Mouse (Mus musculus) neural tube, embryonic 11.5 days (tissue): Measurements from ENCODE around the gene 1700012B09Rik. TPM values are rescaled to one million over a fixed set of nuclear protein-coding genes. Genes with fewer than 3 reads are reported as not detected.

ENCODE experiments used
- ATAC-seq: fragments of 200-750 bp; cut with Nextera tagmentation; 2 replicates; pipeline ENCODE4 v1.8.0; 2017; ENCODE audit warnings: moderate number of reproducible peaks, mild to moderate bottlenecking, moderate TSS enrichment, moderate library complexity; ENCODE audit not compliant: insufficient read depth, low FRiP score, low TSS enrichment
- DNase-seq: peaks from one replicate; pipeline ENCODE4 v3.0.0-alpha.2; 2015; ENCODE audit warnings: low spot score
- H3K27ac ChIP-seq: fragments of 300-500 bp; sonication (generic); 2 replicates; pipeline ENCODE4 v1.5.1; 2014; ENCODE audit warnings: low read depth, mild to moderate bottlenecking, low read length
- H3K27me3 ChIP-seq: fragments of 300-500 bp; sonication (generic); 2 replicates; pipeline ENCODE4 v1.6.1; 2014; ENCODE audit warnings: mild to moderate bottlenecking, low read length, mixed read lengths; ENCODE audit not compliant: control insufficient read depth, insufficient read depth
- H3K36me3 ChIP-seq: fragments of 300-500 bp; sonication (generic); 2 replicates; pipeline ENCODE4 v1.6.1; 2014; ENCODE audit warnings: mild to moderate bottlenecking, low read length, moderate library complexity, mixed read lengths; ENCODE audit not compliant: control insufficient read depth, insufficient read depth
- H3K4me1 ChIP-seq: fragments of 300-500 bp; sonication (generic); 2 replicates; pipeline ENCODE4 v1.6.1; 2014; ENCODE audit warnings: low read length, mixed read lengths; ENCODE audit not compliant: control insufficient read depth, insufficient read depth
- H3K4me2 ChIP-seq: fragments of 300-500 bp; sonication (generic); 2 replicates; pipeline ENCODE4 v1.6.1; 2014; ENCODE audit warnings: low read depth, mild to moderate bottlenecking, moderate library complexity
- H3K4me3 ChIP-seq: fragments of 300-500 bp; sonication (generic); 2 replicates; pipeline ENCODE4 v1.5.1; 2014; ENCODE audit warnings: low read depth, low read length
- H3K9ac ChIP-seq: fragments of 300-500 bp; sonication (generic); 2 replicates; pipeline ENCODE4 v1.6.1; 2014; ENCODE audit warnings: mild to moderate bottlenecking, low read length
- H3K9me3 ChIP-seq: fragments of 300-500 bp; sonication (generic); 2 replicates; pipeline ENCODE4 v1.6.1; 2016; ENCODE audit warnings: low read length; ENCODE audit not compliant: control insufficient read depth
- WGBS: fragments of 180-500 bp; shearing (Covaris S2); extraction: QIAGEN DNeasy Blood & Tissue Kit; methylation state at CpG from one replicate; pipeline ENCODE4 v1.1.7; 2014; 5-methylcytosine and 5-hydroxymethylcytosine counted together
- polyA plus RNA-seq: library from polyadenylated mRNA; unstranded; fragments of >200 nt; fragmentation: Nextera tagmentation; extraction: Ambion mirVana; gene quantifications from 2 replicates; pipeline ENCODE4 v1.2.1, GENCODE M21; 2014

1700012B09Rik gene
- polyA plus RNA-seq, 1 experiment from 2014 or later, result not detected

- DNase-seq, result no peak
- ATAC-seq, result peak; percentile 24; the same call in 1 of the 2 replicates
- H3K27ac ChIP-seq, result 0 out of 2 replicates have a peak overlapping the region, but pooled peaks have one; percentile 3
- peaks cover 9% of the 10 kb centered on the region for H3K27me3 ChIP-seq
- peak overlapping the region; percentile 53 for H3K9ac ChIP-seq
- H3K4me2 ChIP-seq, result peak overlapping the region; percentile 87
- peak overlapping the region; percentile 45 for H3K4me3 ChIP-seq
- no peaks in the 10 kb centered on the region for H3K9me3 ChIP-seq
- 59% methylated on average over 42 of the region's 42 CpGs for WGBS
- H3K36me3 ChIP-seq, result no peaks in the 10 kb centered on the region
- no peaks in the 10 kb centered on the region for H3K4me1 ChIP-seq
These were observed 19.8 kb downstream of the 1700012B09Rik start for GRCm38 (mm10) chr9:14750901-14751502.

DNA sequence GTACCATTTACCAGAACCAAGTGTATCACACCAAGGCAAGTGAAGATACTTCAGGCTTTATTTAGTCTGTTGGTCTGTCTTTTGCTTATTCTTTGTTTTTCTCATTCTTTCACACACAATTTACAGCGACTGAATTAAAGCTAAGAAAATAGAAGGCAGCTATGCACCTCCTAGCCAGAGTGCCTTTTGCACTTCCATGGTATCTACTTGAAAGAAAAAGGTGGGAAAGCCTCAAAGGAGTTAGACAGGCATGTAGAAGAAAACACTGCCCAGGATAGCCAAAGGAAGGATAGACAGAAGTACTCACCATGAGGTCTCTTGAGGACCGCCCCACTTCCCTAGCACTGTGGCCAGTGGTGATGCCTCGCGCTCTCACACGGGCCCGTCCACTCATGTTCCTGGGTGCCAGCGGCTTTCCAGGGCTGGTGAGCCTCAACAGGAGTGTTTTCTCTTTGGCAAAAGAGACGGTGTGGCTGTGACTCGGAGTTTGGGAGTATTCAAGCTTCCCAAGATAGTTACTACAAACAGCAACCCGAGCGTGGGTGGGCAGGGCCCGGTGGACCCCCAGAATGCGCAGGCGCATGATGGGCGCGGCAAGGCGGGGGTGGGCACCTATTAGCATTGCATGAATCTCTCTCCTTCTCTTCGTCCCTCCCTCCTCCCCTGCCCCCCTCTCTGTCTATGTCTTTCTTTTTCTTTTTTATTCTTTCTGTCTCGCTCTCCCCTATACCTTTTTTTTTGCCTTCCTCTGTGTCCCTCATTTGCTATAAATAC is 30.5 kb downstream of the 1700012B09Rik start, which contains the start of gene Piwil4:
TSS of gene Piwil4 (minus strand) at position 583 of the 774 bp plus-strand sequence.
- no peak within 1 kb of the TSS for H3K4me3 ChIP-seq
- no peaks in the 10 kb centered on the region for H3K36me3 ChIP-seq
- ATAC-seq, result no peak
- H3K4me1 ChIP-seq, result no peaks in the 10 kb centered on the region
- DNase-seq, result no peak
- no peaks in the 10 kb centered on the region for H3K27me3 ChIP-seq
- no peaks in the 10 kb centered on the region for H3K9me3 ChIP-seq
- 84% methylated on average over 19 of the region's 19 CpGs for WGBS
- no peak within 1 kb of the TSS for H3K9ac ChIP-seq
- no peak within 1 kb of the TSS for H3K4me2 ChIP-seq
- no peak within 1 kb of the TSS for H3K27ac ChIP-seq

- ATAC-seq (no peak), DNase-seq (no peak)
- Histone ChIP-seq H3K36me3 (no peaks in the 10 kb centered on the region), H3K4me2 (no peak overlapping the region), H3K4me3 (no peak overlapping the region), H3K27ac (no peak overlapping the region), H3K4me1 (no peaks in the 10 kb centered on the region), H3K27me3 (no peaks in the 10 kb centered on the region), H3K9me3 (no peaks in the 10 kb centered on the region), H3K9ac (no peak overlapping the region)
- WGBS, result 86% methylated on average over 4 of the region's 4 CpGs
These were observed 31.2 kb downstream of the 1700012B09Rik start for GRCm38 (mm10) chr9:14739498-14740150.

DNA sequence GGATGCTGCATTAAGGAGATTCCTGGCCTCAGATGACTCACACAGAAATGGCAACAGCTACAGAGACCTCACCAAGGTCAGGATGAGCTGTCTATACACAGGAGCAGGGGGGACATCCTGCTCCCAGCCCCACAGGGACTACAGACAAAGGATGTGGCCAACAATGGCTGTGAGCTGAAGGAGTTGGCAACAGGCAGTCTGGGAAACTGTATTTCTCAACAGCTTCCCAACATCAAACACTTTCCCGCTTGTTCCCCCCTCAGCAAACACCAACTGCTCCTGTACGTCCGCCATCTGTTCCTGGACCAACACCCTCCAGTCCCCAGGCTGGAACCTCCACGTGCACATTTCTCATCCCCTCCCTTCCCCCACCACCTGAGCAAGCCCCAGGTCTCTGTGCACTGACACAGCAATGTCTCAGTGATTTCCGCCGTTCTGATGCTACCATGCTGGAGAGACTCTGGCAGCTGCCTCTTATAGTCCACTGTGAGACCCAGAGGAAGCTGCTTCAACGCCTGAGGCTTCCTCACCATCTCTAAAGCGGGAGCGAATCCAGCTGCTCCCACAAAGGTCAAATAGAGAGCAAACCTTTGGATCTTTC is 39.8 kb downstream of the 1700012B09Rik start:
- Histone ChIP-seq H3K4me2 (no peak overlapping the region), H3K9ac (no peak overlapping the region)
- DNase-seq, result peak; percentile 27

DNA sequence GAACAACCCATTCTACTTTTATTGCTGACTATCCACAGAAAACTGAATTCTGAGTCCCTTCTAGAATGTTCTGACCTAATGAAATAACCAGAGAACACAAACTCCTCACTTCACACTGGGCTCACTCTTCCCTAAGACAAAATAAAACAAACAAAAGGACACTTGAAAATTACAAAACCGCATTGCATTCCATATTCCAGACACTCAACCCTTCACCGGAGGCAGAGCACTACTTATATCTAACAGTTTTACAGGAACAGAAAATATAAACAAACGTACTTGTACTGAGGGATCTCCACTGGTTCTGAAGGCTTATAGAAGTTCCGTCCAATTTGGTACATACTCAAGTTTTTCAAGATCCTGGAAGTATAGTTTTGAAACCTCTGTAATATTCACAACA is 42.5 kb downstream of the 1700012B09Rik start:
- H3K27me3 ChIP-seq, result no peaks in the 10 kb centered on the region
- no peak for DNase-seq
- H3K36me3 ChIP-seq, result no peaks in the 10 kb centered on the region
- no peak overlapping the region for H3K9ac ChIP-seq
- ATAC-seq, result no peak
- H3K27ac ChIP-seq, result no peak overlapping the region
- H3K4me2 ChIP-seq, result no peak overlapping the region
- no peaks in the 10 kb centered on the region for H3K9me3 ChIP-seq
- H3K4me3 ChIP-seq, result no peak overlapping the region
- 95% methylated on average over 4 of the region's 4 CpGs for WGBS
- H3K4me1 ChIP-seq, result peaks cover 7% of the 10 kb centered on the region; the same call in 1 of the 2 replicates

More for the DNA sequence above, 39.8 kb downstream of the 1700012B09Rik start:
- Histone ChIP-seq H3K27ac (no peak overlapping the region), H3K9me3 (no peaks in the 10 kb centered on the region), H3K4me3 (no peak overlapping the region), H3K36me3 (no peaks in the 10 kb centered on the region), H3K27me3 (no peaks in the 10 kb centered on the region), H3K4me1 (peaks cover 7% of the 10 kb centered on the region; the same call in 1 of the 2 replicates)
- peak; percentile 41; the same call in 1 of the 2 replicates for ATAC-seq
- WGBS, result 18% methylated on average over 9 of the region's 9 CpGs

GRCm38 (mm10) chr9:14726629-14727028 is 44.2 kb downstream of the 1700012B09Rik start:
- no peak for DNase-seq
- ATAC-seq, result no peak

GRCm38 (mm10) chr9:14726005-14726404 is 44.8 kb downstream of the 1700012B09Rik start:
- WGBS, result 94% methylated on average over 6 of the region's 6 CpGs

More at GRCm38 (mm10) chr9:14726629-14727028, 44.2 kb downstream of the 1700012B09Rik start:
- Histone ChIP-seq H3K9me3 (no peaks in the 10 kb centered on the region), H3K36me3 (no peaks in the 10 kb centered on the region), H3K27ac (no peak overlapping the region), H3K4me1 (peaks cover 7% of the 10 kb centered on the region; the same call in 1 of the 2 replicates), H3K9ac (no peak overlapping the region), H3K4me3 (no peak overlapping the region), H3K4me2 (no peak overlapping the region), H3K27me3 (no peaks in the 10 kb centered on the region)
- WGBS, result 69% methylated on average over 4 of the region's 4 CpGs

DNA sequence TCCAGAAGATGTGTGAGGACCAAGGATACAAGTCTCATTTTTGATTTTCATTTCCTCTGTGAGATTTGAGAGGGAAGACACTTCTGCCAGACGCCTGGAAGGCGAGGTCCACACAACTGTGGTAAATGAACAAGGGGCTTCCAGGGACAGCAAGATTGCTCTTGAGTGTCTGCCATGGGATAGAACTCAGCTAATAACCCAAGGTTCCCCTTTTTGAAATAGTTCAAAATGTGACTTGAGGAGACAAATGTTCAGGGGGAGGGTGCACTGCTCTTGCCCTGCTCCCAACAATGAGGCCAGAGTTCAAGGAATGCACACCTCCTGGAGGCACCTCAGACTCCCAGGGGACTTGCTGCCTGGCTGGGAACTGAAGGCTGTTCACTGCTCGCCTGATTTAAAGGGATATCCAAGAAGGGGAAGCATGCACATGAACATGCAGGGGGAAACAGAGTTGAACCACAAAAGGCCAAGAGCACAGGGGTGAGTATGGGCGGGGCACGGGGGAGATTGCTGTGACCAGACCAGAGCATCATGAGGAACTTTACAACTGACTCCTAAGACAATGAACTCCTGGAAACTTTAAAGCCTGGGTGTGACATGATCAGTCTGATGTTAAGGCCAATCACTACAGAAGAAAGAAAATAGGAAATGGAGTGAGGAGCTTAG is 45.9 kb downstream of the 1700012B09Rik start:
- Histone ChIP-seq H3K27ac (no peak overlapping the region), H3K9me3 (no peaks in the 10 kb centered on the region), H3K9ac (no peak overlapping the region), H3K36me3 (no peaks in the 10 kb centered on the region), H3K4me1 (no peaks in the 10 kb centered on the region), H3K4me2 (no peak overlapping the region), H3K27me3 (no peaks in the 10 kb centered on the region), H3K4me3 (no peak overlapping the region)
- ATAC-seq, result no peak
- DNase-seq, result no peak
- WGBS, result 80% methylated on average over 5 of the region's 5 CpGs

More at GRCm38 (mm10) chr9:14726005-14726404, 44.8 kb downstream of the 1700012B09Rik start:
- Histone ChIP-seq H3K9me3 (no peaks in the 10 kb centered on the region), H3K27me3 (no peaks in the 10 kb centered on the region), H3K4me3 (no peak overlapping the region), H3K36me3 (no peaks in the 10 kb centered on the region), H3K4me1 (peaks cover 4% of the 10 kb centered on the region; the same call in 1 of the 2 replicates), H3K4me2 (no peak overlapping the region), H3K9ac (no peak overlapping the region), H3K27ac (no peak overlapping the region)
- no peak for DNase-seq
- no peak for ATAC-seq
